Mouse (Mus musculus): Measurements from ENCODE around the gene Emilin2. TPM values are rescaled to one million over a fixed set of nuclear protein-coding genes. Genes with fewer than 3 reads are reported as not detected.

Gene Emilin2
- polyA plus RNA-seq (2014; fragmentation: Illumina TruSeq; extraction: RNeasy Lipid Tissue Mini Kit (QIAGEN cat#74804); ENCODE audit: low read depth, low replicate concordance), result 2.7 TPM

DNA sequence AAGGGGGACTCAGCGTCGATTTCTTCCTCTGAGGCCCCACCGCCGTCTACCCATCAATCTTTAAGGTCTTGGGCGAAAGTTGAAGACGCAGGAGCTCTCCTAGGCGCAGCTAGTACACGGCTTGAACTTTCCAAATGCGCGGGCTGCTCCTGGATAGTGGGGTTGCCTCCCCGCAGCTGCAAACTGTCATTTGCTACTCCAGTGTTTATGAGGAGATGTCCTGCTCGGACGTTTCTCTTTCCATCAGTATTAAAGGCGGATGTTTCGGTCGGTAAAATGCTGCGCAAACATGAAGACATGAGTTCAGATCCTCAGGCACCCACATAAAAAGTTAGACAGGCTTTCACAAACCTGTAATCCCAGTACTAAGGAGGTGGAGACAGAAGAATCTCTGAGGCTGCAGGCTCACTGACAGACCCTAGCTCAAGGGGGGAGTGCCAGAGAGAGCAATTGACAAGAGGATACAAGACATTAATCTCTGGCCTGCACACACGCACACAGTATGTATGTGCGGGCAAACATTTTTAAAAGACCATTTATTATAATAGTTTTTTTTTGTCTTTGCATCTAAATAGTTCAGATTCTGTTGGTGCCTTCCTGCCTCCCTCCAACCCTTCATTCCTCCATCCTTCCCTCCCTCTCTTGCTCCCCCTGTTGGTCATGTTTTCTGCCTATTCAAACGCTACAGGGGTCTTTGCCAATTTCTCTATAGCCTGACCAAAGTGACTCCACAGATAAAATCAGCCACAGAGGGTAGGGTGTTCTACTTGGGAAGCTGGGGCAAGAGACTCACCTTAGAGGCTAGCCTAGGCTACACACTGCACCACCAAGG is at the start of gene Emilin2:
Emilin2 (minus strand) TSS at position 639 of the 832 bp plus-strand sequence.

Other genes starting within 250 kb of the Emilin2 start
- 30.8 TPM for gene Lpin2, start 129.4 kb downstream of the Emilin2 start, polyA plus RNA-seq (2014; fragmentation: Illumina TruSeq; extraction: RNeasy Lipid Tissue Mini Kit (QIAGEN cat#74804); ENCODE audit: low read depth, low replicate concordance)
- gene Gm4707, start 147.9 kb upstream of the Emilin2 start, polyA plus RNA-seq (2014; fragmentation: Illumina TruSeq; extraction: RNeasy Lipid Tissue Mini Kit (QIAGEN cat#74804); ENCODE audit: low read depth, low replicate concordance), result not detected
- 79.7 TPM for gene Smchd1, start 163.4 kb upstream of the Emilin2 start, polyA plus RNA-seq (2014; fragmentation: Illumina TruSeq; extraction: RNeasy Lipid Tissue Mini Kit (QIAGEN cat#74804); ENCODE audit: low read depth, low replicate concordance)
- 16.3 TPM for gene Ndc80, start 214.9 kb upstream of the Emilin2 start, polyA plus RNA-seq (2014; fragmentation: Illumina TruSeq; extraction: RNeasy Lipid Tissue Mini Kit (QIAGEN cat#74804); ENCODE audit: low read depth, low replicate concordance)
- 0.44 TPM for gene Spdya, start 240.1 kb upstream of the Emilin2 start, polyA plus RNA-seq (2014; fragmentation: Illumina TruSeq; extraction: RNeasy Lipid Tissue Mini Kit (QIAGEN cat#74804); ENCODE audit: low read depth, low replicate concordance)

Data from sigmoid colon, adult 10 weeks (tissue).